Mouse (Mus musculus): ENCODE results near the gene Tmem273. TPM values are rescaled to one million over a fixed set of nuclear protein-coding genes. Genes with fewer than 3 reads are reported as not detected.

The Tmem273 gene
- total and polyA plus RNA-seq, 2 experiments = 1.3 to 2.0 TPM

DNA sequence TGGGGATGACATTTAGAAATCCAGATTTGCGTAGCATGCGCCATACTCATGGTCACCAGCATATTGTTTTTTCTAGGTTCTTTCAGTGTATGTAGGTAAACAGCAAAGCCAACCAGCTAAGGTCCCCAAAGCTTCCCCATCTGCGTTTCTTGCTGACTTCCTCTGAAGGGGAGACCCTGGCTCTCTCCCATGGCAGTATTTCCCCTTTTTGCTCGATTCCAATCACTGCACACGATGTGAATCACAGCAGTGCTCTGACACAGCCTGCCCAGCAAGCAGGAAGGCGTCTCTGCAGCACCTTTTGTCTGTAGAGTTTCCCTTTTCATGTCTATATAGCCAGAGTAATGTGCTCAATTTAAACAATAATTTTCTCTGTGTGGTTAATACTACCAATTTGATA is 26.7 kb downstream of the Tmem273 start:
- H3K36me3 ChIP-seq (ENCODE audit: control insufficient read depth, insufficient read depth, low read length) = no peaks in the 10 kb centered on the region

DNA sequence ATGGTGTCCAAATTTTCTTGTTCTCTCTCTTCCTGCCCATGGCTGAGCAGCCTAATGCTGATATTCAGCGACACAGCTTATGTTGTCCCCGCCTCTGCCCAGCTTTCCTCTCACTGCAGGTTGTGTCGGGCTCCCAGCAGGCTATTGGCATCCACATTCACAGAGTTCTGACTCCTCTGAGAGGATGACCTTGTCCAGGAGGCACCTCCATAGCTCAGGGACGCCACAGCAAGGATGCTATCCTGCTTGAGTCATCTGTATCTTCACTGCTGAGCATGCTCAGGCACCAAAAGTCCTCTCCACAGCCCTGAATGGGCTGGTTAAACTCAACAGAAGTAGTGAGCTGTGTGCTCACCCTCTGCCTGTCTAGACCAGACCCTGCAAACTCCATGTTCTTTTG is 29.2 kb downstream of the Tmem273 start:
- H3K79me2 ChIP-seq (ENCODE audit: control insufficient read depth, insufficient read depth, low read length) = no peaks in the 10 kb centered on the region
- TF ChIP-seq POLR2A (IDR thresholded peaks at IDR 0.05; ENCODE audit: extremely low read depth, insufficient read depth, low read length) (no peak), CTCF (IDR thresholded peaks at IDR 0.05; ENCODE audit: low read depth, low read length) (no peak)
- 60% methylated on average over 4 of the region's 4 CpGs for WGBS
- H3K27ac ChIP-seq (replicated peaks; ENCODE audit: insufficient read depth, low read depth, low read length) = no peak overlapping the region
- no peaks in the 10 kb centered on the region for H3K27me3 ChIP-seq (ENCODE audit: control insufficient read depth, insufficient read depth, low read length)
- no peak for DNase-seq (ENCODE audit: extremely low read depth, low read depth, low spot score)
- H3K36me3 ChIP-seq (ENCODE audit: control insufficient read depth, insufficient read depth, low read length) = no peaks in the 10 kb centered on the region
- H3K4me1 ChIP-seq (ENCODE audit: control insufficient read depth, insufficient read depth, low read length) = no peaks in the 10 kb centered on the region
- no peak overlapping the region for H3K4me3 ChIP-seq (ENCODE audit: insufficient read depth, low read depth, low read length)
- H3K9ac ChIP-seq (ENCODE audit: low read depth, low read length) = no peak overlapping the region

More for the DNA sequence above, 26.7 kb downstream of the Tmem273 start:
- Histone ChIP-seq H3K4me3 (ENCODE audit: insufficient read depth, low read depth, low read length) (no peak overlapping the region), H3K4me1 (ENCODE audit: control insufficient read depth, insufficient read depth, low read length) (no peaks in the 10 kb centered on the region), H3K27ac (replicated peaks; ENCODE audit: insufficient read depth, low read depth, low read length) (no peak overlapping the region), H3K79me2 (ENCODE audit: control insufficient read depth, insufficient read depth, low read length) (no peaks in the 10 kb centered on the region), H3K9ac (ENCODE audit: low read depth, low read length) (no peak overlapping the region), H3K27me3 (ENCODE audit: control insufficient read depth, insufficient read depth, low read length) (no peaks in the 10 kb centered on the region)
- no peak for TF ChIP-seq CTCF (IDR thresholded peaks at IDR 0.05; ENCODE audit: low read depth, low read length)
- no peak for TF ChIP-seq POLR2A (IDR thresholded peaks at IDR 0.05; ENCODE audit: extremely low read depth, insufficient read depth, low read length)
- WGBS = 74% methylated on average over 6 of the region's 6 CpGs
- no peak for DNase-seq (ENCODE audit: extremely low read depth, low read depth, low spot score)

DNA sequence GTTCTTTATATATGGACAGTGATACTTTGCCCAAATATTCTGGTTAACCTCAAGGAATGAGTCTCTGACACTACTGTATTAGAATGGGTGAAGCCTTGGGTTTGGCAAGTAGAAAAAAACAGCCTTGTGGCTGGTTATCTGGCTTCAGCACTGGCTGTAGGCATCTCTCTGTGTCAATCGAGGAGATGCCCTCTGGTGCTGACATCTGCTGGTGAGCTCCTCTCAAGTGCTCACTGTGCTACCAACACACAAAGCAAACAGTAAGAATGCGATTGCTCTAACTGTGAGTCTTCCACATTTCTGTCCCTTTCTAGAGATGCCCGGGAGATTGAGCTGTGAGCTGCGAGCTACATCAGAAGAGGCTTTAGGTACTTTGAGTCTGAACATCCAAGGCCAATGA is 30.8 kb downstream of the Tmem273 start:
- no peak overlapping the region for H3K9ac ChIP-seq (ENCODE audit: low read depth, low read length)
- H3K4me3 ChIP-seq (ENCODE audit: insufficient read depth, low read depth, low read length) = no peak overlapping the region
- no peaks in the 10 kb centered on the region for H3K79me2 ChIP-seq (ENCODE audit: control insufficient read depth, insufficient read depth, low read length)
- TF ChIP-seq POLR2A (IDR thresholded peaks at IDR 0.05; ENCODE audit: extremely low read depth, insufficient read depth, low read length) (no peak), CTCF (IDR thresholded peaks at IDR 0.05; ENCODE audit: low read depth, low read length) (no peak)
- H3K4me1 ChIP-seq (ENCODE audit: control insufficient read depth, insufficient read depth, low read length) = no peaks in the 10 kb centered on the region
- no peaks in the 10 kb centered on the region for H3K36me3 ChIP-seq (ENCODE audit: control insufficient read depth, insufficient read depth, low read length)
- DNase-seq (ENCODE audit: extremely low read depth, low read depth, low spot score) = no peak
- 62% methylated on average over 4 of the region's 4 CpGs for WGBS
- H3K27ac ChIP-seq (replicated peaks; ENCODE audit: insufficient read depth, low read depth, low read length) = no peak overlapping the region
- H3K27me3 ChIP-seq (ENCODE audit: control insufficient read depth, insufficient read depth, low read length) = no peaks in the 10 kb centered on the region

DNA sequence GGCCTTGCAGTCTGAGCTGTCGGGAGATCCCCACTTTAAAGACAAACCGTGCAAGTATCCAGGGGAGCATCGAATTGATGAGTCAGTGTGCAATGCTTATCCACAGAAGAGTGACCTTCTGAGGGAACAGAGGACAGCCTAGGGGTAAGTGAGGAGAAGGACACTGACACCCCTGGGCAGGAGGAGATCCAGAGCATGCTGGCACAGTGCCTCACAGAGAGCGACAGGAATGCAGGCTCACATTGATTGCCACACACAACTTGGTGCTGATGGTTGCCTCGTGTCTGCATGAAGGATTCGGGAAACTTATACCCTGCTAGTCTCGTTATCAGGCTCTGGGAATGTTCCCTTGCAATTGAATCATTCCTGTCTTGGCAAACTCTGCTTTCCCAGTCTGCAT is 31.5 kb downstream of the Tmem273 start:
- no peak for DNase-seq (ENCODE audit: extremely low read depth, low read depth, low spot score)
- Histone ChIP-seq H3K4me1 (ENCODE audit: control insufficient read depth, insufficient read depth, low read length) (no peaks in the 10 kb centered on the region), H3K27me3 (ENCODE audit: control insufficient read depth, insufficient read depth, low read length) (no peaks in the 10 kb centered on the region), H3K27ac (replicated peaks; ENCODE audit: insufficient read depth, low read depth, low read length) (no peak overlapping the region), H3K36me3 (ENCODE audit: control insufficient read depth, insufficient read depth, low read length) (no peaks in the 10 kb centered on the region), H3K4me3 (ENCODE audit: insufficient read depth, low read depth, low read length) (no peak overlapping the region), H3K9ac (ENCODE audit: low read depth, low read length) (no peak overlapping the region), H3K79me2 (ENCODE audit: control insufficient read depth, insufficient read depth, low read length) (no peaks in the 10 kb centered on the region)
- TF ChIP-seq CTCF (IDR thresholded peaks at IDR 0.05; ENCODE audit: low read depth, low read length) (no peak), POLR2A (IDR thresholded peaks at IDR 0.05; ENCODE audit: extremely low read depth, insufficient read depth, low read length) (no peak)
- 54% methylated on average over 7 of the region's 7 CpGs for WGBS

DNA sequence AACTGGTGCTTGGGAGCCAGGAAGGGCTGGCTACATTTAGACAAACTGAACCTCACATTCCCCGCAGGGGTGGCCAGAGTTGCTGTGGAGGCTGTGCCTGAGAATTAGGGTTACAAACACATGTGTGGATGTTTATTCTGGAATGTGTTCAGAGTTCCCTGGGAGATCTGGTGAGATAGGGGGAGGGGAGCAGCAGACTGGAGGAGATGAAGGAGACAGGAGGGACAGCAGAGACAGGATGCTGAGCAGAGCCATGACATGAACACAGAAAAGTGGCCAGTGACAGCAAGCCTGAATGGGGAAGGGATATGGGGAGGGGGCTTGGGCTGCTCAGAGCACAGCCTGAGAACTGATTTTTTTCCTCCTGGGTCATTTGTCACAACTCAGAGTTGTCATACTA is 33.5 kb downstream of the Tmem273 start:
- Histone ChIP-seq H3K4me3 (ENCODE audit: insufficient read depth, low read depth, low read length) (no peak overlapping the region), H3K4me1 (ENCODE audit: control insufficient read depth, insufficient read depth, low read length) (no peaks in the 10 kb centered on the region), H3K27ac (replicated peaks; ENCODE audit: insufficient read depth, low read depth, low read length) (no peak overlapping the region), H3K36me3 (ENCODE audit: control insufficient read depth, insufficient read depth, low read length) (no peaks in the 10 kb centered on the region), H3K27me3 (ENCODE audit: control insufficient read depth, insufficient read depth, low read length) (no peaks in the 10 kb centered on the region), H3K79me2 (ENCODE audit: control insufficient read depth, insufficient read depth, low read length) (no peaks in the 10 kb centered on the region), H3K9ac (ENCODE audit: low read depth, low read length) (no peak overlapping the region)
- DNase-seq (ENCODE audit: extremely low read depth, low read depth, low spot score) = no peak
- WGBS = 32% methylated on average over 1 of the region's 1 CpGs
- TF ChIP-seq CTCF (IDR thresholded peaks at IDR 0.05; ENCODE audit: low read depth, low read length) (no peak), POLR2A (IDR thresholded peaks at IDR 0.05; ENCODE audit: extremely low read depth, insufficient read depth, low read length) (no peak)

DNA sequence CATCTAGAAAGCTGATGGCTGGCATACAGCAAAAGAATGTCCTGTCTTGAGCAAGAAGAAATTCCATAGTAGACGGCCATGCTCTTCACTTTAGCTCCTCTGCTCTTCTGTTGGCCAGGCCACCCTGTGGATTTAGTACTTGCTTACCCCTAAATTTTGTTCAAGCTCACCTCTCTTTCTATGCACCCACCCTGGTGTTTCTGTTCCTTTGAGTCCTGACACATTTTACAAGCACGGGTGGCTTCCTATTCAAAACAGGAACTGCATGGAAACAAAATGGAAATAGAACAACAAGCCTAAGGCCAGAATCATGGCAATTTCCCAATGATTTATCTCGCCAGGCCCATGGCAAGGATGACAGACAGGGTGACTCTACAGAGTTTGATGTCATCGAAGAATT is 37.0 kb downstream of the Tmem273 start:
- no peak overlapping the region for H3K4me3 ChIP-seq (ENCODE audit: insufficient read depth, low read depth, low read length)
- WGBS = 87% methylated on average over 4 of the region's 4 CpGs
- no peaks in the 10 kb centered on the region for H3K27me3 ChIP-seq (ENCODE audit: control insufficient read depth, insufficient read depth, low read length)
- H3K36me3 ChIP-seq (ENCODE audit: control insufficient read depth, insufficient read depth, low read length) = no peaks in the 10 kb centered on the region
- peaks cover under 1% of the 10 kb centered on the region; the same call in 1 of the 2 replicates for H3K4me1 ChIP-seq (ENCODE audit: control insufficient read depth, insufficient read depth, low read length)
- no peak overlapping the region for H3K9ac ChIP-seq (ENCODE audit: low read depth, low read length)
- no peaks in the 10 kb centered on the region for H3K79me2 ChIP-seq (ENCODE audit: control insufficient read depth, insufficient read depth, low read length)
- no peak for TF ChIP-seq CTCF (IDR thresholded peaks at IDR 0.05; ENCODE audit: low read depth, low read length)
- no peak for TF ChIP-seq POLR2A (IDR thresholded peaks at IDR 0.05; ENCODE audit: extremely low read depth, insufficient read depth, low read length)
- no peak for DNase-seq (ENCODE audit: extremely low read depth, low read depth, low spot score)
- H3K27ac ChIP-seq (replicated peaks; ENCODE audit: insufficient read depth, low read depth, low read length) = no peak overlapping the region
